Mouse (Mus musculus) spleen, adult 12 weeks (tissue): ENCODE measurements at regions not wholly inside any gene's neighbourhood (a gene's known extent, or its start where the extent isn't known, plus 50 kb on each side); places are given as distances from the start of the nearest gene placed in this dataset.

Experiments
- DNase-seq: peaks from one replicate; pipeline ENCODE4 v3.0.0; 2022; ENCODE audit warnings: low spot score

DNA sequence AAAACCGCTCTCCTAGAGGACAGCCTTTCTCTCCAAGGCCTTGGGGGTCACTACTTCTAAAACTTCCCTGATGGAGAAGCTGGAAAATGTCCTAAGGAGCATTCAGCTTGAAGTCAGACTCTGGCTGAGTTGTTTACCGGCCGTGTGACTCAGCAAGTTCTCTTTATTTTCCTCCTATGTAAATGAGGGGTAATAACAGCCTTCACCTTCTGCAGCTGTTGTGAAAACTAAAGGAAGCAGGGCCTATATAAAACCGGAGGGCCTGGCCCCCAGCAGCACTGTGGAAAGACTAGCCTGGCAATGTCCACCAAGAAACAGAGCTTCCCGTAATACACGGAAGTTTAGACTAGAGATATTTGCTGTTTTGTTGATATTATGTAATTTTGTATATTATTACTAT is 69.7 kb upstream of the Cited2 start:
- DNase-seq, result no peak

DNA sequence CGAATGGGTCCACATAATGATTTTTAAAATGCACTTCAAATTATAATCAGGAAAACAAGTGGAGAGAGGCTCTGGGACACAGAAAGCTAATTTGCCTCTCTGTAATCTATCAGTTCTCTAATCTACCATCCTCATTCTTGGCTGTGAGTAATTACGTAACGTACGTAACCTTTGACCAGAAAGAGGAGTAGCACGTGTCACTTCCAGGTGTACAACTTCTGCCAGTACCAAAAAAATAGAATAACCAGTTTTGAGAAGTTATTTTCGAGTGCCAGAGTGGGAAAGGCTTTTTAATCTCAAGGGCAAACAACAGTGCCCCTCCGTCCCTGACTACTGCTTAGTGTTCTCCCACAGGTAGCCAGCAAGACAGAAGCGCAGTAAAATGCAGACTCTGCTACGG is 69.2 kb upstream of the Cited2 start:
- DNase-seq, result no peak

DNA sequence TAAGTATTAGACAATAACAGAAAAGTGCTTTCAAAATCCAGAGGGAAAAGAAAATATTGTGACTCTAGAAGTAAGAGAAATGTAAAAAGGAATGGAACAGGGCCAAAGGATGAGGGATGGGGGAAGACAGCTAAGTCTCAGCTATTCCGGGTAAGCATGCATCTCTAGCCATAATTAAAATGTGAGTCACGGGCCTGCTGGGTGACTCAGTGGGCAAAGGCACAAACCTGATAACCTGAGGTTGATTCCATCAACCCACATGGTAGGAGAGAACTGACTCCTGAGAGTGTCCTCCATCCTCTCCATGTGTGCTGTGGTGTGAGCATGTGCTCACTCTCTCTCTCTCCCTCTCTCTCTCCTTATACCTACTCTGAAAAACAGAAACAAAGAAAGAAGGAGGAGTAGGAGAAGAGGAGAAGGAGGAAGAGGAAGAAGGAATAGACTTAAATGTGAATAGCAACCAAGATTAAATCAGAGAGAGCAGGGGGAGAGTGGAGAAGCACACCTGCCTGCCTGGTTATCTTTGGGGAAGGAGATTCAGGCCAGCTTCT is 68.6 kb upstream of the Cited2 start:
- no peak for DNase-seq

DNA sequence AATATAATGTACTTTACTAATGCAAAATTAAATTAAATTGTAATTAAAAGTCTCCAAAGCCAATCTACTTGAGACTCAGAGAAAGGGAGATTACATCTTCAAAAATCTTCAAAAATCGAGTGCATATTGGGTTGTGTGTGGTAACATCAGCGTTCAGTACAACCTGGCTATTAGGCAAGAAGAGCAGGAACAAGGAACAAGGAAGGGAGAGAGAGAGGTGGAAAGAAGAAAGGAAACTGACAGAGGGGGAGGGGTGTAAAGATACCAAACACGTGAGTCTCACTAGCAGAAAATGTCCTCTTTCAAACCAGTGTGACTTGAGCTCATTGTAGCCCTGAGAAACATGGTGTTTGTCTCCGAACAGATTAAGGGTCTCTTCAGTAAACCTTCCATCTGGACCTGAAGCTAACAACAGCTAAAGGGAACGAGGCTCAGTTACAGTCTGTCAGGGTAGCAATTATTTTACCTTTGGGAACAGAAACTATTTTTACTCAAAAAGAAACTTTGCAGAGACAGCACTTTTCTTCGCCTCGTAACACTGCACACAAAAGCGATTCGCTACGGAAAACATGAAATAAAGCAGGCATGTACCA is 67.5 kb upstream of the Cited2 start:
- no peak for DNase-seq

DNA sequence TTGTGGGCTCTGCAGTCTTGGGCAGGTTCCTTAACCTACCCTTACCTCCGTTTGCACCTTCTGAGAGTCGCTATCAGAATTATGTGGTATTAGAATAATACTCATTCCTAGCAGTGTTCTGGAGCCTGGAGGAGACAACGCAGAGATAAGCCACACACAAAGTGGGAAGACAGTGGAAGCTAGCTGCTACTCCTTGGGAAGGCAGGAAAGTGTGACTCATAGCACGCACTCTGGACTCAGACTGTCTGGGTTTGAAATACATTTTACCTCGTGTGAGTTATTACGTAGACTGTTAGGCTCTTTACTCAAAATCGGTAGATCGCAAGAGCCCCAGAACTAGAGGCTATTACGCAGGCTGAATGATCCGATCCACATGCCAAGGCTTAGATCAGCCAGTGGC is 66.7 kb upstream of the Cited2 start:
- no peak for DNase-seq

DNA sequence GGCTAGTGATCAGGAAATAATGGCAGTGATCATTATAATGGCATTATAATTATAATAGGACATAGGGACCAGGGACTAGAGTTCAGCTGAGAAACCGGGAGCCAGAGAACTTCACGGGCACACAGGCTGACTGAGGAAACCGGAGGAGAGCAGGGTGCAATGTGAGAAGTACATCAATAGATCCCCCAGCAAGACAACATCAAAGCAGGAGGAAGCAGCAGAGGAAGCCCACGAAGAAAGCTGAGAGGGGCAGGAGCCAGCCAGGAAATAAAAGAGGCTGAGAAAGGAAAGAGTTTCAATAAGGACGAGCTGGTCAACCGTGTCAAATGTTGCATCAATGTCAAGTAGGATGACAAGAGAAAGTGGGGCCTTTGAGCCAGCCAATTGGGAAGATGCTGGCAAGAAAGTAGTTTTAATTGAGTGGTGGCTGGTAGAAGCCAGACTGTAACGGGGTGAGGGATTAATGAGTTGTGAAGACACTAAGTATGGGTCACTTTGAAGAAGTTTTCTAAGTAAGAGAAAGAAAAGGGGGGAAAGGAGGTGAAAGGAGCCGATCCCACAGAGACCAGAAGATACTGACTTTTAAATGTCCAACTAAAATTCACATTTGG is 66.0 kb upstream of the Cited2 start:
- DNase-seq, result no peak

DNA sequence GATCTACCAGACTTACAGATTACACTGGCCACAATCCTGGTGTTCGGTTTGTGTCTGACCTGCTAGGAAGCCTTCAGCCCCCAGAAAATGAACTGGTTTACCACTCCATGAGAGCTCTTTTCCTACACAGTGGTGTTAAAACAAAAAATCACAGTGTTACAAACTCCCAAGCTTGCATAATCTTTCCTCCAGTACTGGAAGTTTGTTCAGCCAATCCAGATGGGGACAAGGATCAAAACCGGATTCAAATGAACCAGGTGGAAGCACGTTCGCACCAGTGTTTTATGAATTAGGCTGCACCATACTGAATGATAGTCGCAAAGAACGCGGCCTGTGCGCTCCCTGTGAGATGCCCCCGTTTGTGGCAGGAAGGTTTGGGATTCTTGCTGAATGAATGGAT is 63.4 kb upstream of the Cited2 start:
- no peak for DNase-seq

DNA sequence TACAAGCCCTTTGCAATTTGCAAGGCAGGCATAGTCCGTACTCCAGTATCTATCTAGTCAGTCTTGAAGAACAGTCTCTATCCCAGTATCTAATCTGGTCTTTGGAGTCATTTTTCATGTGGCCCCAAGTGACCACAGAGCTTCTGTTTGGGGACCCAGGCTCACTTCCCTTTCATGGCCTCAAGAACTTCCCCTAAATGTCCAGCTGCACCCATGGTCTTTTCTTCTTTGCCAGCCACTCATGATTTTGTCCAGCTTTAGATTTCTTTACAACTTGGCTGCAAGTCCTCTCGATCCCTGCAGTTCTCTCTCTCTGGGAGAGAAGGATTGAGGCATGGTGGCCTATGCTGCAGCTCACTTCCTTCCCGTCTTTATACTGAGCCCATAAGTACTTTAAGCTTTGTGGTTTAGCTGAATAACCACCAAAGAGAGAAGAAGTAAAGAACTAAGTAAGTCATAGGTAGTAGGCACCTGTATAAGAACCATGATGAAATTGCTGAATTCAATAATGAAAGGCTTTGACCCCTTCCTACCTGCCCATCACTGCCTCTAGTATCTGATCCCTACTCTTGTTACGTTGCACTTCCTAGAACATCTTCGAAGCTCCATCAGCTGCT is 62.1 kb upstream of the Cited2 start:
- DNase-seq, result no peak

DNA sequence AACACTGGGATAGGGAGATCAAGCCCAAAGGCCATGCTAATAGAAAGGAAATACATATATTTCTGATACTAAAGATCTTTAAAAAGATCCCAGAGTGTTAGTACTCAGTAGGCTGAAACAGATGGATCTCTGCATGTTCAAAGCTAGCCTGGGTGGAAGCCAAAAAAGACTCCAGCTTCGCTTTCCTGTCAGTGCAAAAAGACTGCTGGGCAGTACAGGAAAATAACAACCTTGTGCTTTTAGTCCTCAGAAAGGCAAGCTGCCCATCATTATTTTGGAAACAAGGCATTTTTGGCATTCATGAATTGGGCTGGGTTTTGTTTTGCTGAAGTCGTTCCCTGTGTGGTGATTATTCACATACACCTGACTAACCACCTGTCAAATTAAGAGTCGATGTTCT is 56.9 kb upstream of the Cited2 start:
- DNase-seq, result no peak

DNA sequence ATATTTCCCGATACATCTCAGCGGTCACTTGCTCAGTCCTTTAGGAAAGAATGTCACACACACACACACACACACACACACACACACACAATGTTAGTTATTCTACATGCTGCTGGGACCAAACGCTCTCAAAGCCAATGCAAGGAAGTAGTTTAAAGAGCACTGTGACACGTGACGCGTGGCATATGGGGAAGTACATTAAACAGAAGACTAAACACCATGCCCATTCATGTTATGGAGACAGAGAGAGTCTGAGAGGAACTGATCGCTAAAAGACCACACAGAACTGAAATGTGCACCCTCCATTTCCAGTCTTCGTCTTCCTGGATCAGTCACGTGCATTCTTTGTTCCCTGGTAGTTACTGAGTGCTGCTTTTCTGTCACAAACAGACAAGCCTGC is 53.6 kb upstream of the Cited2 start:
- no peak for DNase-seq
